Mouse (Mus musculus) intestine, embryonic 16.5 days (tissue): ENCODE data around the gene Apob. TPM values are rescaled to one million over a fixed set of nuclear protein-coding genes. Genes with fewer than 3 reads are reported as not detected.
"Not testable (repeated sequence)": the region's sequence is repeated elsewhere in the genome, so short reads cannot be mapped to it uniquely, and the experiment has no call there.

ENCODE experiments used
- ATAC-seq: fragments of 200-750 bp; cut with Nextera tagmentation; 2 replicates; pipeline ENCODE4 v1.8.0; 2017; ENCODE audit warnings: moderate TSS enrichment, moderate library complexity
- H3K27ac ChIP-seq: fragments of 300-500 bp; sonication (generic); 2 replicates; pipeline ENCODE4 v1.5.1; 2014; ENCODE audit warnings: mild to moderate bottlenecking, low read length
- H3K27me3 ChIP-seq: fragments of 300-500 bp; sonication (generic); replicated peaks from 2 replicates; pipeline ENCODE4 v1.6.1; 2014; ENCODE audit warnings: low read length, control low read depth, mixed read lengths; ENCODE audit not compliant: control insufficient read depth, insufficient read depth
- H3K36me3 ChIP-seq: fragments of 300-500 bp; sonication (generic); 2 replicates; pipeline ENCODE4 v1.6.1; 2014; ENCODE audit warnings: low read length, control low read depth; ENCODE audit not compliant: control insufficient read depth, insufficient read depth
- H3K4me1 ChIP-seq: fragments of 300-500 bp; sonication (generic); 2 replicates; pipeline ENCODE4 v1.6.1; 2014; ENCODE audit warnings: low read length, control low read depth, mixed read lengths; ENCODE audit not compliant: control insufficient read depth, insufficient read depth
- H3K4me2 ChIP-seq: fragments of 300-500 bp; sonication (generic); 2 replicates; pipeline ENCODE4 v1.6.1; 2014; ENCODE audit warnings: low read depth, low read length, control low read depth
- H3K4me3 ChIP-seq: fragments of 300-500 bp; sonication (generic); 2 replicates; pipeline ENCODE4 v1.5.1; 2014; ENCODE audit warnings: mild to moderate bottlenecking, low read length
- H3K9ac ChIP-seq: fragments of 300-500 bp; sonication (generic); 2 replicates; pipeline ENCODE4 v1.6.1; 2014; ENCODE audit warnings: low read depth, low read length
- H3K9me3 ChIP-seq: fragments of 300-500 bp; sonication (generic); 2 replicates; pipeline ENCODE4 v1.6.1; 2016; ENCODE audit warnings: low read length, control low read depth; ENCODE audit not compliant: control insufficient read depth
- WGBS: fragments of 180-500 bp; shearing (Covaris S2); extraction: QIAGEN DNeasy Blood & Tissue Kit; methylation state at CpG from one replicate; pipeline ENCODE4 v1.1.7; 2014; 5-methylcytosine and 5-hydroxymethylcytosine counted together
- polyA plus RNA-seq: library from polyadenylated mRNA; unstranded; fragments of >200 nt; fragmentation: Nextera tagmentation; extraction: Ambion mirVana; gene quantifications from 2 replicates; pipeline ENCODE4 v1.2.1, GENCODE M21; 2015

Apob gene
- polyA plus RNA-seq, 1 experiment from 2014 or later = 61.3 TPM

DNA sequence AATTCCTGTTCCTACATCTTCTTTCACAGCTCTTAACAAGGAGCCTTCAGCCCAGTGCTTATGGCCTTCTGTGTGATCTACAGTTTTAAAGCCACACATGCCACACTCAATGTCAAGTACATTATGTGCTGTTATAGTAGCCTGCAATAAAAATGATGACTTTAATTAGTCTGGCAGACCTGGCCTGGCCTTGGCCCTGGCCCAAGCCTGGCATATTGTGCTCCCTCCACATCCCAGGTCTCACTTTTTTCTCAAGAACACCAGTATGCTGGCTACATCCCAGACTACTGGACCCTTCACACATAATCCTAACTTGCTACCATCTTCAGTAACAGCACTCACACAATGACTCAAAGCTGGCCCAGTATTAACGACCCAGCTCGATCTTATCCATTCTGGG, 5.7 kb upstream of the Apob start:
- H3K4me2 ChIP-seq = no peak overlapping the region
- no peak overlapping the region for H3K9ac ChIP-seq
- H3K36me3 ChIP-seq = no peaks in the 10 kb centered on the region
- 89% methylated on average over 2 of the region's 2 CpGs for WGBS
- H3K27me3 ChIP-seq = no peaks in the 10 kb centered on the region
- no peaks in the 10 kb centered on the region for H3K9me3 ChIP-seq
- H3K4me1 ChIP-seq = no peaks in the 10 kb centered on the region
- no peak overlapping the region for H3K27ac ChIP-seq
- ATAC-seq = no peak
- no peak overlapping the region for H3K4me3 ChIP-seq

DNA sequence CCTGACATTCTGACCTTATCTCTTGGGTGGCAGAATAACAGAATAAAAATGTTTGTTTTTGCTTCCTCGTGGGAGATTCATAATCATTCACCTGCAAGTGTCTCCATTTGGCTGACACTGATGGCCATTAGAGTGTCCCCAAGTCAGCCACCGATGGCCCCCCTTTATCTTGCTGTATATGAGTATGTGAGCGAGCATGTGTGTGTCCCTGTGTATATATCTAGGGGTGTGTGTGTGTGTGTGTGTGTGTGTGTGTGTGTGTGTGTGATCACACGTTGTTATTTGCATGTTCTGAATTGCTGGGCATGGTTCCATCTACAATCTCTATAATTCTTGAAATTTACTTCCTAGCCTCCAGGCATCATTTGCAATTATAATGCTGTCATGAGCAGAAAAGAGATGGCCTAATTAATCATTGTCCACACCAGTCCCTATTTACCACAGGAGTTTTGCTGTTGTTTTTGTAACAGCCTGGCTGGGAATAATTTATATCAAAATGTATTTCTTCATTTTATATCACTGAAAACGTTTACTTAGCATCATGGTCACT, 3.6 kb upstream of the Apob start:
- H3K9me3 ChIP-seq = no peaks in the 10 kb centered on the region
- no peaks in the 10 kb centered on the region for H3K4me1 ChIP-seq
- no peak for ATAC-seq
- H3K36me3 ChIP-seq = no peaks in the 10 kb centered on the region
- 54% methylated on average over 5 of the region's 5 CpGs for WGBS
- H3K9ac ChIP-seq = no peak overlapping the region
- no peak overlapping the region for H3K4me3 ChIP-seq
- no peak overlapping the region for H3K27ac ChIP-seq
- H3K27me3 ChIP-seq = no peaks in the 10 kb centered on the region
- H3K4me2 ChIP-seq = no peak overlapping the region

DNA sequence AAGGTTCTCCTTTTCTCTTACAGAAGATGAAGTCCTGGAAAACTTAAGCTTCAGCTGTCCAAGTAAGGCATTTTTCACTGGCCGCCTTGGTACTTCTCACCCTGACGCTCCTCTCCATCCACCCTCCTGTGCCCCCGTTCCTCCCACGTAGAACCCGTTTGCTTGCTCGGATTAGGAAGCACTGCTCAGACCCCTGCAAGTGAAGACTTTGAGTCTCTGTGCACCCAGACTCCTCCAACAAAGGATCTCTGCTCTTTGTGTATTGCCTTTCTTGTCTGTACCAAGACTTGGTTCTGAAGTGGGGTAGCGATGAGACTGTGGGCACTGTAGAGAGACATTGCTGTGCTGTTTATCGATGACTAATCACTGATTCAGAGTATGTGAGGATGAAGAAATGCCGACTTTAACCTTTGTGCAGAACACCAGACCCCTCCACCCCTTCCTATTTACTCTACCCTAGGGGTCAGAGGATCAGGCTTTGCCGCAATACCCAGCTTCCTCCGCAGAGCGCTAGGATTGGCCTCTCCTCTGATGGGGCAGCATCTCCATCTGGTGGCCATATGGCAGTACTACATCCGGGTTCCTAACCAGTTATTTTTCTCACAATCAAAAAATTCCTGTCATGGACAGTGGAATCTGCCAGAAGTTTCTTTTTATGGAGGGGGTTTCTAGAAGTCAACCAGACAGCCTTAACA, 889 bp downstream of the Apob start:
- Histone ChIP-seq H3K4me3 (peak overlapping the region; percentile 49), H3K36me3 (no peaks in the 10 kb centered on the region), H3K27ac (peak overlapping the region; percentile 55), H3K4me1 (no peaks in the 10 kb centered on the region), H3K9me3 (no peaks in the 10 kb centered on the region), H3K27me3 (no peaks in the 10 kb centered on the region), H3K9ac (peak overlapping the region; percentile 68), H3K4me2 (peak overlapping the region; percentile 32)
- 45% methylated on average over 13 of the region's 13 CpGs for WGBS
- ATAC-seq = peak; percentile 85

DNA sequence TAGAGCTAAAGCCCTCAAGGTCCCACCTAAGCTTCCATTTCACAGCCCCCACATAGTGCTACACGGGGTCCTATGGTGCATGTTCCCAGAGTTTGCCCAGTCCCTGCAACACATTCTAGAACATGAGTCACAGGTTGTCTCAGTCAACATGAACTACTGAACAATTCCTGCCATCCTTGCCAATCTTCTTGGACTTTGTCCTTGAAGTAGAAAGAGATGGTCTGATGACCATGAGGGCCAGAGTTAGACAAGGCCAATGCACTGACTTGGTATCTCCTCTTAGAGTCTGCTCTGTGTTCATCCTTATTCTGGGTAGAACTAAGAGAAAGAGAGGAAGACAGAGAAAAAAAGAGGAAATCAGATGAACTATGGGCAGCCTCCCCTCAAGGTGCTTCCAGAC, 7.0 kb downstream of the Apob start:
- Histone ChIP-seq H3K4me3 (no peak overlapping the region), H3K4me2 (no peak overlapping the region), H3K36me3 (no peaks in the 10 kb centered on the region), H3K27ac (no peak overlapping the region), H3K4me1 (no peaks in the 10 kb centered on the region), H3K9ac (no peak overlapping the region), H3K9me3 (no peaks in the 10 kb centered on the region), H3K27me3 (no peaks in the 10 kb centered on the region)
- WGBS = 86% methylated on average over 1 of the region's 1 CpGs
- ATAC-seq = peak; percentile 32; the same call in 1 of the 2 replicates

DNA sequence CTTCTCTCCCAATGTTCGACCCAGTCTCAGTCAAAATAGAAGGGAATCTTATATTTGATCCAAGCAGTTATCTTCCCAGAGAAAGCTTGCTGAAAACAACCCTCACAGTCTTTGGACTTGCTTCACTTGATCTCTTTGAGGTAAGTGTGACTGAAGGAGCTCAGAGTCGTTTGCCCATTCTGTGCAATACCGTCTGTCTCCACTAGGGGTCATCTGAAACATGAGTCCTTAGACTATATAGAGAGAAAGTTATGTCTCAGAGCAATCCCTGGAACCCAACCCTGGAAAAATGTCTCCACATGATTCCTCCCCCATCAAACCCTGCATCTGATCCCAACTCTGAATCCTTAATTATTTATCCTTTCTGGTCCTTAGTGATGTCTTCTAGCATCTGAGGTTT, 13.4 kb downstream of the Apob start:
- no peak overlapping the region for H3K4me3 ChIP-seq
- ATAC-seq = peak; percentile 71
- WGBS = 7% methylated on average over 3 of the region's 3 CpGs

DNA sequence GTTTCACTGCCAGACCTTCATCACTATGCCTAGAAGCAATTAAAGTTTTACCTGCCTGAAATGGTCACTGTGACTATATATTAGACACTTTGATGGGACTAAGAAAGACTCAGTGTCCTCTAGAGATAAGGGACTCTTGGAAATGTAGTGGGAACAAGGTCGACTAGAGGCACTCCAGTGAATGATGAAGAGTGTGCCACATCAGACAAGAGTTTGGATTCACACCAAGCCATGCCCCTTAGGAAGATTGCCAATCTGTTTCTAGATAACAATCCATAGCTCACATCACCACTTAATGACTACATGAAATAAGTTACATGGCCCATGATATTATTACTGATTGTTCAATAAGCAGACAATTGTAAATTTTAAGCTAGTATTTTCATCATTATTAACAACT, 14.1 kb downstream of the Apob start:
- Histone ChIP-seq H3K4me3 (no peak overlapping the region), H3K4me2 (no peak overlapping the region), H3K36me3 (no peaks in the 10 kb centered on the region), H3K27ac (no peak overlapping the region), H3K9ac (no peak overlapping the region), H3K27me3 (no peaks in the 10 kb centered on the region), H3K4me1 (no peaks in the 10 kb centered on the region), H3K9me3 (no peaks in the 10 kb centered on the region)
- ATAC-seq = no peak
- 56% methylated on average over 1 of the region's 1 CpGs for WGBS

More for the DNA sequence above, 13.4 kb downstream of the Apob start:
- Histone ChIP-seq H3K4me1 (no peaks in the 10 kb centered on the region), H3K9ac (no peak overlapping the region), H3K27me3 (no peaks in the 10 kb centered on the region), H3K4me2 (no peak overlapping the region), H3K9me3 (no peaks in the 10 kb centered on the region), H3K36me3 (no peaks in the 10 kb centered on the region), H3K27ac (no peak overlapping the region)

DNA sequence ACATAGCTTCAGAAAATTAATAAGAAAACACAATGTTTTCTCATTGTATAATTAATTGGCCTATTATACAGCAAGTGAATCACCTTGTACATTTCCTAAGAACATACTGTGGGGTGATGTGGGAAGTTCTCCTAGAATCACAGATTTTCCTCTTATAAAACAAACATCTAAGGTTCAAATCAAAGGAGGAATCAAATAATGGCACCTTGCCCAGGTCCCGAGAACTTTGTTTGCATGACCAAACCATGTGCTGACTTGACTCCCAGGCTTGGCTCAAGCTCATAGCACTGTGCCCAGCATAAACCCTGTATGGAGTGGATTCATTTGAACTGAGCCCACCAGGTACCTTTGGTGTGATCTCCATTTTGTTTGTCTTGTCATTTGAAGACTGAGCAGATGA, 43.5 kb downstream of the Apob start:
- H3K9me3 ChIP-seq = no peaks in the 10 kb centered on the region
- no peak overlapping the region for H3K4me3 ChIP-seq
- no peak overlapping the region for H3K9ac ChIP-seq
- WGBS = 84% methylated on average over 1 of the region's 1 CpGs
- H3K4me2 ChIP-seq = no peak overlapping the region
- ATAC-seq = no peak
- H3K36me3 ChIP-seq = no peaks in the 10 kb centered on the region
- no peak overlapping the region for H3K27ac ChIP-seq
- H3K27me3 ChIP-seq = no peaks in the 10 kb centered on the region
- H3K4me1 ChIP-seq = no peaks in the 10 kb centered on the region

DNA sequence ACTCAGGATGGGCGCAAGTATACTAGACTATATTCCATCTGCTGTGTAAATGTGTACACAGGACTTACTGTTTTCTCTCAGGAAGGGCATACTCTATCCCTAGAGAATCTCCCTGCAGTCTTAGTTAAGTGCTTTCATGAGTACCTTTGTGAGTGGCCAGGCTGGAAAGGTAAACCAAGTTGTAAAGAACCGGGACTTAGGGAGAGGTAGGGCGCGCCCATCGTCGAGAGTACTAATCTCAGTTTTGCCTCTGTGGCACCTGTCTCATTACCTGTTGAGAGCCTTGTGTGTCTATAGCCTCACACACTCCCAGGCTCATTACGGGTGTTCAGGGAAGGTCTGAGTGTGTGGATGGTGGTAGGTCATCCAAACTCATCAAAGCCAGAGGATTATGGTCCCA, 52.1 kb downstream of the Apob start:
- no peak overlapping the region for H3K27ac ChIP-seq
- no peaks in the 10 kb centered on the region for H3K27me3 ChIP-seq
- H3K4me3 ChIP-seq = no peak overlapping the region
- no peaks in the 10 kb centered on the region for H3K4me1 ChIP-seq
- H3K9ac ChIP-seq = no peak overlapping the region
- no peak overlapping the region for H3K4me2 ChIP-seq
- no peaks in the 10 kb centered on the region for H3K36me3 ChIP-seq
- H3K9me3 ChIP-seq = no peaks in the 10 kb centered on the region
- WGBS = 79% methylated on average over 7 of the region's 7 CpGs
- no peak for ATAC-seq

DNA sequence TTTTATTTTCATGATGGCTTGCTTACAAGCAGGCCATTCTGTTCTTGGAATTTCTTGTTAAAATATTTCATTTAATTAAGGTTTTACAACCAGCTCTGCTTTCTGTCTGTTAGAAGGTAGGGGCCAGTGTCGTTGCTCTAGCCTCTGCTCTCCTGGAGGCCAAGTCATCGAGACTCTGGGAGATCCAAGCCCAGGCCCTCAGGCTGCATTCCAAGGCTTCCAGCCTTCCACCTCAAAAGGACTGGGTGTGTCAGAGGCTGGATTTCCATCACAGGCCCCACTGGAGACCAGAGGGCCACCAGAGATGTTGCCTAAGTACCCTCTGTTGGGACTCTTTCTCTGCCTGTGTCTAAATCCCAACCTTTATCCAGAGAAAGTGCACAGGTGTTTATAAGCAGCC, 52.6 kb downstream of the Apob start:
- no peak for ATAC-seq
- Histone ChIP-seq H3K4me3 (no peak overlapping the region), H3K4me1 (no peaks in the 10 kb centered on the region), H3K27me3 (no peaks in the 10 kb centered on the region), H3K36me3 (no peaks in the 10 kb centered on the region), H3K27ac (no peak overlapping the region), H3K9me3 (no peaks in the 10 kb centered on the region), H3K4me2 (no peak overlapping the region), H3K9ac (no peak overlapping the region)
- WGBS = 41% methylated on average over 2 of the region's 2 CpGs

DNA sequence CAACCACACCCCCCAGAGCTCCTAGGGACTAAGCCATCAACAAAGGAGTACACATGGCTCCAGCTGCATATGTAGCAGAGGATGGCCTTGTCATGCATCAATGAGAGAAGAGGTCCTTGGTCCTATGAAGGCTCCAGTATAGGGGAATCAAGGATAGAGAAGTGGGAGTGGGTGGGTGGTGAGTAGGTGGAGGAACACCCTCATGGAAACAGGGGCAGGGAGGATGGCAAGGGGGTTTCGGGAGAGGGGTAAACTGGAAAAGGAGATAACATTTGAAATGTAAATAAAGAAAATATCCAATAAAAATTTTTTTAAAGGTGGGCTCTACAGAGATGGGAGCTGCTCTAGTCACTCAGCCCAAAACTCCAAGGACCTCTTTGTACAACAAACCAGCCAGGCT, 53.7 kb downstream of the Apob start:
- WGBS = 81% methylated on average over 1 of the region's 1 CpGs
- H3K36me3 ChIP-seq, H3K4me2 ChIP-seq, H3K4me3 ChIP-seq, H3K27ac ChIP-seq, H3K9ac ChIP-seq, H3K27me3 ChIP-seq, H3K4me1 ChIP-seq, ATAC-seq, H3K9me3 ChIP-seq: not testable (repeated sequence)
